Mouse (Mus musculus) liver, adult (tissue): ENCODE data around the gene Phactr4.

Source experiments
- GATA4 ChIP-seq: IDR thresholded peaks from 2 replicates; pipeline ENCODE4 v1.6.1; 2014; ENCODE audit warnings: mild to moderate bottlenecking, low read length; ENCODE audit not compliant: insufficient replicate concordance

Gene Phactr4

DNA sequence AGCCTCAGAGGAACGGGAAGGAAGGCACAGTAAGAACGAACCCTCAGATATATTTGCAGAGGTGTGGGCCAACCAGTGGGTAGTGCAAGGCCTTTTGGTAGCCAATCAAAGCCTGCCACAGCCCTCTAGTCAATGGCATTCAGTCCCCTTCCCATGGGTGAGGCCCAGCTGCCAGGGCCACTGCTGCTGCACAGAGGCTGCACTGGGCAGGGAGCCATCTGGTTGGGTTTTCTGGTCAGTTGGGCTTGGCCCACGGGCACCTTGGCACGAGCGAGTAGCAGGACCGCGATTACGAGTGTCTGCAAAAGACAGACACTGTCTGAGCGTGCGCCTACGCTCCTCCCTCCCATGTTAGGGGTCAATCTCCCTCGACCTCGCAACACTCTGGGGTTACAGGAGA is 83.3 kb downstream of the Phactr4 start:
- TF ChIP-seq GATA4 = no peak

DNA sequence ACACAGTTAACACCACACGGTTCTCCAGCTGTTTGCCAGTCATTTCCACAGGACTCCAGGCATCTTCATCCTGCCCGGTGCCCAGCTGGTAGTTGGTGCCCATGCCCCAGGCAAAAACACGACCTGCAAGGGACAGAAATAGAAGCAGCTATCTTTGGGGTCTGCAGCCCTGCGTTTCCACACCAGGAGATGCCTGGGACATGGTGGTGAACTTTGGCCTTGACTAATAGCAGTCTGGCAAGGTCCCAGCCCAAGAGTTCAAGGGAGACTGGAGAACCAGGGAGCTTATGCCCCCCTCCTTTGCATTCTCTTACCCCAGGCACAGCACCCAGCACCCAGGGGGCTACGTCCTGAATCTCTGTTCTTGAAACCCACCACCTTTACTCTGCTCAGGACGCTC is 89.4 kb downstream of the Phactr4 start:
- TF ChIP-seq GATA4 = no peak

DNA sequence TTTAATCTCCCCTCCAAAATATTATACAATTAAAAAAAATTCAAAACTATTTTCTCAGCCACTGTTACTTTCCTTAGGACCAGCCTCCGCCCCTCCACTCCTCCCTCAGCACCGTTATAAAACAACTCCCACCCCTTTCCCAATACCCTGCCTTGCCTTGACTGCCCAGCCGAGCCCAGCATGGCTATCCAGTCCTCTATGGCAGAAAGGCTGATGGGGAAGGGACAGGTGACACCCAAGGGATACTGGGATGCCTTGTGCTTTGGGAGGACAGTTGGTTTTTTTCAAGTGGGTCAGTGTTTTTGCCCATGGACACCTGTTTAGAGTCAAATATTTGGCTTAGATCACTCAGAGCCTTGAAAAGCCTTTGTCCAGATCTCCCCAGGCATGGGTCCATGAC is 90.3 kb downstream of the Phactr4 start:
- TF ChIP-seq GATA4 = no peak

DNA sequence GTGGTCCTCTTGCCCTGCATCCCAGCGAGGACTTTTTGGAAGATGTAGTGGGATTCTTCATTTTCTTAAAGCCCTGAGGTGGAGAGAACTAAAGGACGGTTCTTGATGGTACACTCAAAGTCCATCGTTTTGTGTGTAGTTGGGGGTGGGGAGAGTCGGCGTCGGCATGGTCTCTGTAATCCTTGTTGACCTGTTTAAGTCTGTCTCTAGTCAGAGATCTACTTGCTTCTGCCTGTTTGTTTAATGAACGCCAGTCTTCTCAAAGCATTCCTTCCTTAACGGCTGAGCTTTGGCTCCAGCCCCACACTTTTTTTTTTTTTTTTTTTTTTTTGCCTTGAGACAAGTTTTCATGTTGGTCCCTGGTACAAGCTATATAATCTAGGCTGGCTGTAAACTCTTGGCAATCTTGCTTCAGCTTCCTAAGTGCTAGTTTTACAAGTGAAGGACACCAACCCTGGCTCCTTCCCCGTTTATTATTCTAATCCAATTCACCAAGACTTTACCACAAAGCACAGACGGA is 92.4 kb downstream of the Phactr4 start:
- TF ChIP-seq GATA4 = no peak

DNA sequence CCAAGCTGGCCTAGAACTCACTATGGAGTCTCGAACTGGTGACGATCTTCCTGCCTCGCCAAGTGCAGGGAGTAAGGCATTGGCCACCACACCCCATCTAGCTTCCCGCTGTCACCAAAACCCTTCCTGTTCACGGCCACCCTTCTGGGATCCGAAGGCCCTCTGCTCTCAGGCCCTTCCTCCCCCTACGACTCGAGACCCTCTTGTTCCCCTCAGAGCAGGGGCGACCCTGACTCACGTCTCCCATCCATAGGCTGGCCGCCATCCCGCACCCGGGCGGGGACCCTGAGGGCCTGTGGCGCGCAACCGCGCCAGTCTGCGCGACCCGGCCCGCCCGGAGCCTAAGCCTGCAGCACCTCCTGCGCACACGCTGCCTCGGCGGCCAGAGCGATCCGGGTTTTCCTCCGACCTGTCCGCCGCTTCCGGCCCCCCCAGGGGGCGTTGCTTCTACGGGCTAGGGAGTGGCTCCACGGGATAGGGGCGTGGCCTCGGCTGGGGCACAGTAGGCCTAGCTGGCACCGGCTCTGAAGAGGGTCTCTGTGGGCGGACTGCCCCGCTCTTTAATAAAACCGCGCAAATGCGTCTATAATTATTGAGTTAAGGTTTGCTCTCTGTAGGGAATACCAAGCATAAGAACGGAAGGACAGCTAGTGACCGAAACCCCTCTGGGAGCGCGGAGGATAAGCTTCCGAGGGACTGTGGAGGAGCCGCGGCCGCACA is 93.0 kb downstream of the Phactr4 start, which contains the start of gene Trnau1ap:
Gene Trnau1ap, minus strand, starts transcription at position 424 of the 720 bp plus-strand sequence.
- peak; percentile 14; the same call in 1 of the 2 replicates for TF ChIP-seq GATA4

DNA sequence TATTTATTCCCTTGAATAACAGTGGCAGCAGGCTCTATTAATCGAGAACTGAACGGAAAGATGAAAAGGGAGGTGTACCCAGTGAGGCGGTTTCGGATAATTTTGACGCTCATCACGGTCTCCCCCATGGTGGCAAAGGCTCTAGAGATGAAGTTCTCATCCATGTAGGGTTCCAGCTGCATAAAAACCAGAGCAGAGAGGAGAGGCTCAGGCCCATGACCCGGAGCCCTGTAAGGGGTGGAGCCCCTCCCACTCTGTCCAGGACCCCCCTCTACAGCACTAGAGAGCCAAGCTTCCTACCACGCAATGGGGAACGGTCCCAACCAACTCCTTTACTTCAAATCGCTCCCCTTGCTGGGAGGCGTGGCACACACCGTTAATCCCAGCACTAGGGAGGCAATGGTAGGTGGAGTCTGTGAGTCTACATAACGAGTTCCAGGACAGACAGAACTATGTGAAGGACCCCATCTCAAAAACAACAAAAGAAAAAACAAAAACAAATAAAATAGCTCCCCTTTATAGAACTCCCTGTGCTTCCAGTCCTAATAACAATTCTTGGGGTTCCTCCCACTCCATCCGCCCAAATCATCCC is 93.8 kb downstream of the Phactr4 start:
- no peak for TF ChIP-seq GATA4

DNA sequence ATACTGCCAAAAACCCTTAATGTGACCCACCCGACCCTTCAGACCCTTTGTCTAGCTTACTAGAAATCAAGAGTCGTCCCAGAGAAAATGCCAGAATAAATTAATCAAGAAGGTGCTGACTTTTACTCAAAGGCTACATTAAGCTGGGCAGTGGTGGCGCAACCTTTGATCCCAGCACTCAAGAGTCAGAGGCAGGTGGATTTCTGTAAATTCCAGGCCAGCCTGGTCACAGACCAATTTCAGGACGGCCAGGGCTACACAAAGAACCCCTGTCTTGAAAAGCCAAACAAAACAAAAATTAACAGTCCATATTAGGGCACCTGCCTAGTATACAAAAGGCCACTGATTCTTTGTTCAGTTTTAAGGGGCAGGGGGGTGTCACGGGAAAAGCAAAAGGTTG is 95.8 kb downstream of the Phactr4 start:
- no peak for TF ChIP-seq GATA4

DNA sequence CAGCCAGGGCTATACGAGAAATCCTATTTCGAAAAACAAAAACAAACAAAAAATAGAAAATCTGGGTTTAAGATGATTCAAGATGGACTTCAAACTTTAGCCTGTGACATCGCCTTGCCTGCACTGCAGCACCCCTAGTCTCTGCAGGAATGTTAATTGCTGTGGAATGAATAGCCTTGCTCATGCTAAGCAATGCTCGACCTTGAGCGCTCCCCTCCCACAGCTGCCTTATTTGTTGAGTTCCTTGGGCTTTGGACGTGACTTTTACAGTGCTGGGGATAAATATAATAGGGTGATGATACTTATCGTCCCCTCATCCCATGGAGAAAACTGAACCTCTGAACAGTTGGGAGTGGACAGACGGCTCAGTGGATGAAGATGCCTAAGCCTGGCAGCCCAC is 106.6 kb downstream of the Phactr4 start:
- no peak for TF ChIP-seq GATA4

DNA sequence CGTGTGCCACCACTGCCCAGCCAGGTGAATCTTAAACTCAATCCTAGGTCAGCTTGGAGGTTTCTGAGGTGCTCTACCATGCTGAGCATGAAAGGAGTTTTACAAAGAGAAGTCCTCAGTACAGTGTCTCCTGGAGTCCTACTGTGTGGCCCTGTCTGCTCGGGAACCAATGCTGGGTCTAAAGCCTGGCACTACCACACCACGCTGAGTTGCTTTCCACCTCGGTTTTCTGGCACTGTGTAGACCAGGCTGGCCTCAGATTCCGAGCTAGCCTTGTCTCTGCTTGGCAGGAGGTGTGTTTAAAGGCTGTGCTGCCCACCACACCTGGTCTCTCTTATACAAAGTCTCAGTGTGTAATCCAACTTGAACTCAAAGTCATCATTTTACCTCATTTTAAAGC is 109.7 kb downstream of the Phactr4 start:
- TF ChIP-seq GATA4 = no peak

DNA sequence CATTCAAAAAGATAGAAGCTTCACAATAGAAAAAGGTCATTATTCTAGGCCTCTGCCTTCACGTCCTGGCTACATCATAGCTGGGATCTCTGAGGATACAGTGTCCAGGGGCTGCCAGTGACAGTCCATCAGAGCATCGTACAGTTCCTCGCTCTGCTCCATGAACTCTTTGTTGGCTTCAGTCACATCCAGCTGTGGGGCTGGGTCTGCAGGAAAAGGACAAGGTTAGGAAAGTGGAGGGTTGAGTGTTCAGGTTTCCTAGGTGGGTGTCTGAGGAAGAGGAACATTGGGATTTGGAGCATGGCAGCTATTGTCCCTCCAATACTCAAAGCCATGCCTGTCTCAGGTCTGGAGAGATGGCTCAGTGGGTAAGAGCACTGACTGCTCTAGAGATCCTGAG is 110.5 kb downstream of the Phactr4 start:
- TF ChIP-seq GATA4 = no peak

DNA sequence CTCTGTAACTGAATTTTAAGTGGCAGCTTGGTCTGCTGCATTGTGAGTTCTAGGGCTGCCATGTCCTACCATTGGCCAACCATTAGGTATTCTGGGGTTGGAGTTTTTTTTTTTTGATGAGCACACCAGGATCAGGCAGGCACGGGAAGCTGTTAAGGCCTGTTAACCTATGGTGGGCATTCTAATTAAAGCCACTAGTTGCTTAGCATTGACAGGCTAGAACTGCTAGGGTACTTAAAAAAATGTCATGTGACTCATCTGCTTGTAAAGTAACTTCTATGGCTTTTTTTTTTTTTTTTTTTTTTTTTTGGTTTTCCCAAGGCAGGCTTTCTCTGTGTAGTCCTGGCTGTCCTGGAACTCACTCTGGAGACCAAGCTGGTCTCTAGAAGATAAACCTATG is 111.1 kb downstream of the Phactr4 start:
- TF ChIP-seq GATA4 = no peak

DNA sequence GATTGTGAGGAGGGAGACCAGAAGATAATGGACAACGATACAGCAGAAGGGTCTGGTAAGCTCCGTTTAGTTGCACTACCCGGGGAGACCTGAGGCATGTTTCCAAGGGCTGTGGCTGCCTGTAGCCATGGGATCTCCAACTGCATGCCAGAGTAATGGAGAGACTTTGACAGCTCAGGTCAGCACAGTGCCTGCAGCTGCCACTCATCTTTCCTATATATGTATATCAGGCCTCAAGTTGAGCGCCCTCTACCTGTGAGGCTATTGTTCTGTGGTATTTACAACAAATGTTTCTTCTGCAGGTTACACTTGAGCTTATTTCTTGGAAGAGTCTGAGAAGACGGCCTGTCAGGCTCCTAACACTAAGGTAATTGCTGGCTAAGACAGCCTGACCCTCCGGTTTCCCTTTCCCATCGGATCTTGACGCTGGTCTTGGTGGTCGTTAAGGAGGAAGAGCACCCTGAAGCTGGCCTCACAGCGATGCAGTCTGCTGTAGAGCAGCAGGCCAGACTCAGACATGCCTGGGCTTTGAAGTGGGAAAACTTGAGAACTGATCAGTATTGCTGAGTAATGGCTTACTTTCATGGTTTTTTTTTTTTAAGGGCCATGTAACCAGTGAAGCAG is 112.3 kb downstream of the Phactr4 start:
- TF ChIP-seq GATA4 = no peak

DNA sequence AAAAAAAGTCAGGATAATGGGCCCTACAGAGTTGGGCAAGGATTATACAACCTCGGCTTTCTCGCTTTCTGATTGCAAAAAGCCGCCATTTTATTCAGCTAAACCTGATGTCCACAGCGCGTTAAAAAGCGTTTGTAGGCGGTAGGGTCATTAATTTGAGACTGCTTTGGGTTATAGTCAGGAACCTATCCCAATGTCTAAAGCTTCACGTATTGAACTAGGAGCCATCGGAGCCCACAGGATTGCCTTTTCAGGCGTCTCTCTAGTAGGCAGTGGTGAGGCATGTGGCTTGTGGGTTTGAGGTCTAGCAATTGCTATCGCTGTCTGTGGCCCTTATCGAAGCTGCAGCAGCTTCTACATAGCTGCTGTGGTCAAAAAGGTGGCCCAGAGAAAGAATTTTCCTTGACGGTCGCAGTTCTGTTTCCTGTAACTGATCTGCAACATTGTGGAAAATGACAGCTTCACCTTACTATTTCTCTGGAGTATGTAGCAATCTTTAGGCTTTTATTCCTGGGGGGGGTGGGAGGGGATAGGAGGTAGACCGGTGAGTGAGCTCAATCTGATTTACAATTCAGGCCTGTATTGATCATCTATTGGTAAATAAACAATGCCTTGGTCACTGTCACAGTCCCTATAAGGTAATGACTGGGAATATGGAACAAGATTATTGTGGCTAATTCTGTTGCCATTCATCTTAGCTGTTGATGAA is 113.0 kb downstream of the Phactr4 start:
- no peak for TF ChIP-seq GATA4

DNA sequence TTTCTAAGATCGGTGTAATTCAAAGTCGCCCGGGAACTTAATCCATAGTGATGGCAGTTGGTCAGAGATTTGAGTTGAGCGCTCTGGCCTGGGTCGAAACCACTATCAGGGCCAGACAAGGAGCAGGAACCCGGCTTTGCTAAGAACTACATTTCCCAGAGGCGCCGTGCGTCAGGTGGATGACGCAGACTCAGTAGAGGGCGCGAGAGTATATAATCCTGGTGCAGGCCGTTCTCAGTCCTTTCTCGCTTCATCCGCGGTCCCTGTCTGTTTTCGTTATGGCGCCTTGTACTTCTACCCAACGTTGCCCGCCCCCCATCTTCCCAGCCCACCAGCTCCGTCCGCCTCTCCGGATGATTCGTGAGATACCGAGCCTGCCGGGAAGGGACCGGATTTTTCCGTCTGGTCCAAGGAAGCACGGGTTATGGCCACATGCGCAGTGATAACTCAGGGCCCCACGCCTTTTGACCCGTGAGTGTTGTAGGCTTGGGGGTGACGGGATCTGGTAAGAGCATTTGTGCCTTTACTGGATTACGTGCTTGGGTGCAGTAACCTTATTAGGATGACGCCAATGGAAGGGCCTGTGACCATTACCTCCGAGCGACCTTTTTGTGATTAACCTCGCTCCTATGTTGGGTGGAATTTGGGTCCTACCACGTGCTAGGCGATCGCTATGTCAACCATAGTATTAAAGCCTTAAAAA is 113.7 kb downstream of the Phactr4 start:
- TF ChIP-seq GATA4 = peak; percentile 71; the same call in 1 of the 2 replicates

DNA sequence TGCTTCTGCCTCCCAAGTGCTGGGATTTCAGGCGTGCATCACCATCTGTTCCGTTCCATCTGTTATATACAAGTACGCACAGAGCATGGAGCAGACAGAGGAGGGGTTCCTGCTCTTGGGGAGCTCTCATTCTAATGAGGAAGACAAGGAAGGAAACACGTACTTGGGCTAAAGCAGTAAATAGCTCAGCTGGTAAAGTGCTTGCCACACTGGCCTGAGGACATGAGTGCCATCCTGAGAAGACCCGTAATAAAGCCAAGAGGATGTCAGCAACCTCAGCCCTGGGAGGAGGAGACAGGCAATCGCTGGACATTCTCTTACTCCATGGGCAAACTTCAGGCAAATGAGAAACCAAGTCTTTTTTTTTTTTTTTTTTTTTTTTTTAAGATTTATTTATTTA is 116.3 kb downstream of the Phactr4 start:
- no peak for TF ChIP-seq GATA4
